Mouse (Mus musculus) spleen, adult 2 months (tissue): ENCODE data around the gene Nckap5.

Source experiments
- CTCF ChIP-seq: fragments of 200-500 bp; IDR thresholded peaks from 2 replicates; pipeline ENCODE4 v1.5.1; 2011; ENCODE audit warnings: mild to moderate bottlenecking, inconsistent platforms; ENCODE audit not compliant: insufficient read depth, insufficient read length, insufficient replicate concordance; ENCODE audit errors: extremely low read depth
- POLR2A ChIP-seq: fragments of 200-500 bp; IDR thresholded peaks from 2 replicates; pipeline ENCODE4 v1.6.1; 2011; ENCODE audit warnings: low read depth, low read length, inconsistent platforms

DNA sequence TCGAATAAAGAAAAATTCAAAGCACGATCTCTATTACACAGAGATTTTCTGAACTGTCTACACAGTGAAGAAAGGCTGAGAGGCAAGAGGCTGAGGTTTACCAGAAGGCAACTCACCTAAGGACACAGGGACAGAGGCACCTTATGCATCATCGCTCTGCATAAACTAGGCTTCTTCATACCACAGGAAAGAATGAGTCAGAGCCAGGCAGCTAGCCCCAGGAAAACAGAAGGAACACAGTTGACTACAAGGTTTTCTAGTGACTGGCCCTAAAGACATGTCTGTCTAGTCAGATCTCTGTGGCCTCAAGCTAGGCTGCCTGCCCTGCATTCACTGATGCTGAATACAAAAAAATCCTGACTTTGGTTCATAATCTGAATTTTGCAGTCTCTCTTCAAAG lies 160.1 kb downstream of the Nckap5 start:
- TF ChIP-seq CTCF = no peak
- TF ChIP-seq POLR2A = no peak
